Mouse (Mus musculus) cerebellum, adult 2 months (tissue): ENCODE results near the gene Rapgef1. TPM values are rescaled to one million over a fixed set of nuclear protein-coding genes. Genes with fewer than 3 reads are reported as not detected.

ENCODE experiments used
- DNase-seq, 2 experiments: peaks; one replicate each; pipeline ENCODE4 v3.0.0; 2021
- H3K27ac ChIP-seq: fragments of 200-500 bp; 2 replicates; pipeline ENCODE4 v1.5.1; 2012; ENCODE audit warnings: low read length, control low read depth, inconsistent platforms; ENCODE audit not compliant: insufficient read depth
- H3K27me3 ChIP-seq: fragments of 200-500 bp; 2 replicates; pipeline ENCODE4 v1.6.1; 2012; ENCODE audit warnings: inconsistent platforms, mild to moderate bottlenecking, low read length, moderate library complexity; ENCODE audit not compliant: control insufficient read depth, insufficient read depth
- H3K4me1 ChIP-seq: fragments of 200-500 bp; 2 replicates; pipeline ENCODE4 v1.6.1; 2011; ENCODE audit warnings: low read length; ENCODE audit not compliant: control insufficient read depth, insufficient read depth
- H3K4me3 ChIP-seq: fragments of 200-500 bp; replicated peaks from 2 replicates; pipeline ENCODE3; 2011; ENCODE audit warnings: mild to moderate bottlenecking, low read depth, low read length, control low read depth; ENCODE audit not compliant: insufficient read depth
- CTCF ChIP-seq: fragments of 200-500 bp; IDR thresholded peaks from 2 replicates; pipeline ENCODE4 v1.5.1; 2011; ENCODE audit warnings: low read depth, mild to moderate bottlenecking, control low read depth, low read length, moderate library complexity, borderline replicate concordance; ENCODE audit not compliant: insufficient read depth
- POLR2A ChIP-seq: fragments of 200-500 bp; IDR thresholded peaks from 2 replicates; pipeline ENCODE4 v1.6.1; 2011; ENCODE audit warnings: low read length, control low read depth, borderline replicate concordance; ENCODE audit not compliant: insufficient read depth
- WGBS: fragments of 180-500 bp; shearing (Covaris S2); methylation state at CpG from one replicate; pipeline ENCODE4 v1.1.7; 2018; 5-methylcytosine and 5-hydroxymethylcytosine counted together
- polyA plus RNA-seq: library from polyadenylated mRNA; depleted of rRNA; stranded (reverse); fragments of >200 nt; gene quantifications from 2 replicates; pipeline ENCODE4 v1.2.3, GENCODE M21; 2012

Gene Rapgef1
- polyA plus RNA-seq, 1 experiment = 72.6 TPM

- WGBS = 74% methylated on average over 6 of the region's 6 CpGs
- TF ChIP-seq CTCF = no peak
- TF ChIP-seq POLR2A = no peak
Observed at GRCm38 (mm10) chr2:29648956-29649794, 29.7 kb downstream of the Rapgef1 start.

GRCm38 (mm10) chr2:29649795-29650457, 30.4 kb downstream of the Rapgef1 start:
- H3K27ac ChIP-seq = 0 out of 2 replicates have a peak overlapping the region, but pooled peaks have one; percentile 38

More at GRCm38 (mm10) chr2:29648956-29649794, 29.7 kb downstream of the Rapgef1 start:
- Histone ChIP-seq H3K4me1 (peaks cover 39% of the 10 kb centered on the region), H3K27ac (peak overlapping the region; percentile 38; the same call in 1 of the 2 replicates), H3K4me3 (no peak overlapping the region), H3K27me3 (no peaks in the 10 kb centered on the region)
- no peak for DNase-seq

DNA sequence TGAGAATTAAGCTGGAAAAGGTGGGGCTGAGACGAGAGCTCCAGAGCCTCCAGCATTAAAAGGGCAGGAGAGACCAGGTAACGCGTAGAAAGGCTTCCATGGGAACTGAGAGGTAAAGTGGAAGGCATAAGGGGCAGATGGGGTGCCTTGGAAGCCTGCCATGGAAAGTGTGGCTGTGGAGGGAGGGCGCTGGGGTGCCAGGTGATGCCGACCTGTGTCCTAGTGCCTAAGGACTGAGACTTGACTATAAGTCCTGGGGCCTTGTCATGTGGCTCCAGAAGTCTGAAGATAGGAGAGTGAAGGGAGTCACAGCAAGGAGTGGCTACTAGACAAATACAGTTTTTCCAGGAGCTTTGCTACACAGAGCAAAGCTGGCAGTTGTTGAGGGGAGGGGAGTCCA, 32.4 kb downstream of the Rapgef1 start:
- 24% methylated on average over 5 of the region's 5 CpGs for WGBS
- peak; percentile 63 to 64 for DNase-seq
- Histone ChIP-seq H3K4me3 (no peak overlapping the region), H3K4me1 (peaks cover 30% of the 10 kb centered on the region), H3K27me3 (no peaks in the 10 kb centered on the region), H3K27ac (no peak overlapping the region)
- TF ChIP-seq POLR2A (no peak), CTCF (no peak)

More at GRCm38 (mm10) chr2:29649795-29650457, 30.4 kb downstream of the Rapgef1 start:
- Histone ChIP-seq H3K4me1 (peaks cover 35% of the 10 kb centered on the region), H3K4me3 (no peak overlapping the region), H3K27me3 (no peaks in the 10 kb centered on the region)
- no peak for DNase-seq
- TF ChIP-seq POLR2A (no peak), CTCF (peak; percentile 12; the same call in 1 of the 2 replicates)
- 86% methylated on average over 10 of the region's 10 CpGs for WGBS

DNA sequence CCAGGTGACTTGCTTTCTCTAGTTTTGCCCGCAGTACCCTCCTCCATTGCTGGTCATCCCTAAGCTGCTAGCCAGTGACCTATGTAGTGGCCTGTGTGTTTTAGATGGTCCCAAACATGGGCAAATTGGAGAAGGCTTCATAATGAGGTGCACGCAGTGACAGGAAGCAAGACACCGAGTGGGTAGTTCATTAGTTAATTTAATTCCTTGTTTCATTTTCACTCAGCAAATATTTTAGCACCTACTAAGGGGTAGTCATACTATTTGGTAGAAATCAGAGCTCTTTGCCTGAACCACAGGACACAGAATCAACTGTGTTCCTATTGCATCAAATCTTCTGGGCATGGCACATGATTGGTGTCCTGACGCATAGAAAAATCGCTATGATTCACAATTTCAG, 35.9 kb downstream of the Rapgef1 start:
- no peak for DNase-seq
- Histone ChIP-seq H3K27me3 (no peaks in the 10 kb centered on the region), H3K4me1 (peaks cover 18% of the 10 kb centered on the region), H3K27ac (no peak overlapping the region), H3K4me3 (no peak overlapping the region)
- WGBS = 94% methylated on average over 5 of the region's 5 CpGs
- TF ChIP-seq CTCF = no peak
- TF ChIP-seq POLR2A = no peak

- TF ChIP-seq POLR2A (no peak), CTCF (no peak)
- 86% methylated on average over 1 of the region's 1 CpGs for WGBS
Observed at GRCm38 (mm10) chr2:29656095-29656494, 36.6 kb downstream of the Rapgef1 start.

GRCm38 (mm10) chr2:29657089-29657488, 37.6 kb downstream of the Rapgef1 start:
- Histone ChIP-seq H3K27ac (no peak overlapping the region), H3K27me3 (no peaks in the 10 kb centered on the region), H3K4me1 (peaks cover 13% of the 10 kb centered on the region), H3K4me3 (no peak overlapping the region)
- TF ChIP-seq CTCF (no peak), POLR2A (no peak)
- DNase-seq = no peak
- WGBS = 22% methylated on average over 1 of the region's 1 CpGs

More at GRCm38 (mm10) chr2:29656095-29656494, 36.6 kb downstream of the Rapgef1 start:
- Histone ChIP-seq H3K27me3 (no peaks in the 10 kb centered on the region), H3K27ac (no peak overlapping the region), H3K4me1 (peaks cover 18% of the 10 kb centered on the region), H3K4me3 (no peak overlapping the region)
- no peak for DNase-seq

GRCm38 (mm10) chr2:29661751-29662191, 42.3 kb downstream of the Rapgef1 start:
- Histone ChIP-seq H3K27ac (no peak overlapping the region), H3K27me3 (no peaks in the 10 kb centered on the region), H3K4me3 (no peak overlapping the region), H3K4me1 (peaks cover 25% of the 10 kb centered on the region)
- WGBS = 75% methylated on average over 6 of the region's 6 CpGs
- no peak for DNase-seq
- no peak for TF ChIP-seq POLR2A
- no peak for TF ChIP-seq CTCF

- peaks cover 38% of the 10 kb centered on the region for H3K4me1 ChIP-seq
- no peaks in the 10 kb centered on the region for H3K27me3 ChIP-seq
- no peak overlapping the region for H3K27ac ChIP-seq
- no peak for DNase-seq
- 15% methylated on average over 4 of the region's 4 CpGs for WGBS
- H3K4me3 ChIP-seq = no peak overlapping the region
- TF ChIP-seq CTCF = no peak
- TF ChIP-seq POLR2A = no peak
Observed at GRCm38 (mm10) chr2:29663260-29663877, 43.8 kb downstream of the Rapgef1 start.
